Mouse (Mus musculus) right cerebral cortex, postnatal 4 days (tissue): ENCODE data around the gene Slc12a8.
"Not testable (repeated sequence)": the region's sequence is repeated elsewhere in the genome, so short reads cannot be mapped to it uniquely, and the experiment has no call there.

Source experiments
- DNase-seq: peaks from one replicate; pipeline ENCODE4 v3.0.0-alpha.2; 2022

The Slc12a8 gene

GRCm38 (mm10) chr16:33516807-33517565, at the start of gene Slc12a8:
Slc12a8 (plus strand) TSS chr16:33517328.
- peak; percentile 40 for DNase-seq

- no peak for DNase-seq
Observed at GRCm38 (mm10) chr16:33467451-33467850, 49.7 kb upstream of the Slc12a8 start.

GRCm38 (mm10) chr16:33469973-33470372, 47.2 kb upstream of the Slc12a8 start:
- DNase-seq: no peak

GRCm38 (mm10) chr16:33474381-33474780, 42.7 kb upstream of the Slc12a8 start:
- DNase-seq: no peak

GRCm38 (mm10) chr16:33479926-33480325, 37.2 kb upstream of the Slc12a8 start:
- DNase-seq: no peak

GRCm38 (mm10) chr16:33481148-33481547, 36.0 kb upstream of the Slc12a8 start:
- no peak for DNase-seq

GRCm38 (mm10) chr16:33482309-33482708, 34.8 kb upstream of the Slc12a8 start:
- DNase-seq: no peak

GRCm38 (mm10) chr16:33487709-33488108, 29.4 kb upstream of the Slc12a8 start:
- no peak for DNase-seq

- no peak for DNase-seq
Observed at GRCm38 (mm10) chr16:33494374-33494773, 22.8 kb upstream of the Slc12a8 start.

GRCm38 (mm10) chr16:33508082-33508481, 9.0 kb upstream of the Slc12a8 start:
- DNase-seq: no peak

- DNase-seq: not testable (repeated sequence)
Observed at GRCm38 (mm10) chr16:33509231-33509630, 7.9 kb upstream of the Slc12a8 start.

GRCm38 (mm10) chr16:33510856-33511255, 6.3 kb upstream of the Slc12a8 start:
- not testable (repeated sequence) for DNase-seq

- DNase-seq: no peak
Observed at GRCm38 (mm10) chr16:33512555-33512954, 4.6 kb upstream of the Slc12a8 start.

GRCm38 (mm10) chr16:33517627-33518026, 499 bp downstream of the Slc12a8 start:
- peak; percentile 15 for DNase-seq

- no peak for DNase-seq
Observed at GRCm38 (mm10) chr16:33518236-33518635, 1.1 kb downstream of the Slc12a8 start.

- DNase-seq: no peak
Observed at GRCm38 (mm10) chr16:33519916-33520568, 2.9 kb downstream of the Slc12a8 start.

GRCm38 (mm10) chr16:33522516-33522915, 5.4 kb downstream of the Slc12a8 start:
- DNase-seq: no peak

- no peak for DNase-seq
Observed at GRCm38 (mm10) chr16:33523571-33523970, 6.4 kb downstream of the Slc12a8 start.

- no peak for DNase-seq
Observed at GRCm38 (mm10) chr16:33529502-33530454, 12.7 kb downstream of the Slc12a8 start.

GRCm38 (mm10) chr16:33531184-33531583, 14.1 kb downstream of the Slc12a8 start:
- DNase-seq: no peak

GRCm38 (mm10) chr16:33536456-33536855, 19.3 kb downstream of the Slc12a8 start:
- DNase-seq: no peak

- DNase-seq: no peak
Observed at GRCm38 (mm10) chr16:33537499-33538225, 20.5 kb downstream of the Slc12a8 start.
